Mouse (Mus musculus): ENCODE data around the gene Matn3.

Matn3 gene
- long read RNA-seq, experiment 1, result 0 reads
- long read RNA-seq, experiment 2, result 0 reads

DNA sequence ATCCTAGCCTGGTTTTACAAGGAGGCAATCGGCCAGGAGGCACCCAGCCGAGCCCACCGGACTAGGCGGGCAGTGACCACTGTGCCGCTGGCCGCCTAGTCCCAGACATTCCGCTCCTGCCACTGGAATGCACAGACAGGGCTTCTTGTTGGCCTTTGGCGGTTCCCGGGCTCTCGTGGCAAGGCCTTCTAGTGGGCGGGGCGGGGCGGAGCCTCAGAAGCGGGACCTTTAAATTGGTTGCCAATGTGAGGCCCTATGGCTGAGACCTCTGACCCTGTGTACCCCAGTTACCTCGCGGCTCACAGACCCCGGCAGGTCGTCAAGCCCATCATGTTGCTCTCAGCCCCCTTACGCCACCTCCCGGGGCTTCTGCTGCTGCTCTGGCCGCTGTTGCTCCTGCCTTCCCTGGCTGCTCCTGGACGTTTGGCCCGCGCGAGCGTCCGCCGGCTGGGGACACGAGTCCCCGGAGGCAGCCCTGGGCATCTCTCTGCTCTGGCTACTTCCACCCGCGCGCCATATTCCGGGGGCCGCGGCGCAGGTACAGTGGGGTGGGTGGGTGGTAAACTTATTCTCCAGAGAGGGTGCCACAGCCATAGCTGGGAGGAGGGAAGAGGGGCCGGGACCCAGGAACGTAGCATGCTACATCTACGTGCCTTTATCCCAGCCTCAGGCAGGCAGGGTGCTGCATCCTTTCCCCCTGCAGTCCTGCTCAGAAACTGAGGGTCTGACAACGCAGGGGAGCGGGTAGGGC, at the start of gene Matn3:
Gene Matn3 (plus strand): TSS at position 216 of the 751 bp plus-strand sequence.
- intact Hi-C loops (cut with DNase I), result loop anchor here (5.0 kb wide), 1 partner anchor 61 kb away; no protein-coding TSS in a partner anchor

DNA sequence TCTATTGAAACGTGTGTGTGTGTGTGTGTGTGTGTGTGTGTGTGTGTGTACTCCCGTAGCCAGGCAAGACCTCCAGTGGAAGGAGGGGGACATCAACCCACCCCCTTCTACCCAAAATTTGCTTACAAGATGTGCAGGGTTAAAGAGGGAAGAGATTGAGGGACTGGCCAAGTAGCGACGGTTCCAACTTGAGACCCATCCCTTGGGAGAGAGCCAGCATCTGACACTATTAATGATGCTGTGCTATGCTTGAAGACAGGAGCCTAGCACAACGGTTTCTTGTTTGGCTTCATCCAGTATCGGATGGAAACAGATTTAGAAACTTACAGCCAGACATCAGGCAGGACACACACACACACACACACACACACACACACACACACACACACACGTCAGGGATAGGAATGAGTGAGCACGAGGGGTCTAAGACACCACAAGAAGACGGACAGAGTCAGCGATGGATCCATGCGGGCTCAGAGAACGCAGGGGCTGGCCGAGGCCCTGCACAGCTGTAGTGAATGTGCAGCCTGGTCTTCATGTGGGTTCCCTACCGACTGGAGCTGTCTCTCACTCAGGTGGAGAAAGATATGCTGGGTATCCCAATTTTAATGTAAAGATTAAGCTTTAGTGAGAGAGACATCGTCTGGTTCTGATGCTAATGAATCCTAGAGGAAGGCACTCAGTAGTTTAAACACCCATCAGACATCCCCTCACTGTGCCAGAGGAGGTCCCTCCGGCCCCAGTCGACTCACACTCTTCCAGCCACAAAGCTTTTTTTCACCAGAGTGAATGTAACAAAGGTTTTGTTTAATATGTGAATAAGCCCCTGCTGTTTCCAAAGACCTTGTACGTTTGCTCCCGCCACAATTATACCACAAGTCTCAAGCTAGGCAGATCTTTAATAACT, 48.6 kb upstream of the Matn3 start:
- intact Hi-C loops (cut with DNase I), result no loop called here

DNA sequence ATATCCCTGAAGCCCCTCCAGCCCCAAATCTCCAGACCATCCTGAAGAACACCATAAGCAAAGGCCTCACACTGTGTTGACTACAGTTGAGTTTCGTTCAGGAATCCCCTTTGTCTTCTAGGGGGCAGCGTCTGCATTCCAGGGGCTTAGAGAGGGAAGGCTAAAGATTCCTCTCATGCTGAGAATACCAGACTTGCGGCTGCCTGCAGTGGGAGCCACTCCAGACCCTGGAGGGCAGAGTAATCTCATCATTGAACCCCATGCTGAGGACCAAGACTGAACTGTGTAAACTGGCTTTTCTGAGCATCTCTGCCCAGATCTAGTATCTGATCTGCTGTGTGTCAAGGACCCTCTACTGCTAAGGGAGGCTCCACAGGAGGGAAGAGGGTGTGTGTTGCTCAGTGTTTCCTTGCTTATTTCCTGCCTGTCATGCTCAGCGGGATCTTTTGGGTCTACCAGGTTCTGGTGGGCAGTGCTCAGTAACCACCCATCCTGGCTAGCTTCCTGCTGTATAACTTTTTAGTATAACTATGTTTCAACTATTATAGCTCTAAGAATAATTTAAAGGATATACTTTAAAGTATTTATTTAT, 47.5 kb upstream of the Matn3 start:
- intact Hi-C loops (cut with DNase I), result no loop called here

DNA sequence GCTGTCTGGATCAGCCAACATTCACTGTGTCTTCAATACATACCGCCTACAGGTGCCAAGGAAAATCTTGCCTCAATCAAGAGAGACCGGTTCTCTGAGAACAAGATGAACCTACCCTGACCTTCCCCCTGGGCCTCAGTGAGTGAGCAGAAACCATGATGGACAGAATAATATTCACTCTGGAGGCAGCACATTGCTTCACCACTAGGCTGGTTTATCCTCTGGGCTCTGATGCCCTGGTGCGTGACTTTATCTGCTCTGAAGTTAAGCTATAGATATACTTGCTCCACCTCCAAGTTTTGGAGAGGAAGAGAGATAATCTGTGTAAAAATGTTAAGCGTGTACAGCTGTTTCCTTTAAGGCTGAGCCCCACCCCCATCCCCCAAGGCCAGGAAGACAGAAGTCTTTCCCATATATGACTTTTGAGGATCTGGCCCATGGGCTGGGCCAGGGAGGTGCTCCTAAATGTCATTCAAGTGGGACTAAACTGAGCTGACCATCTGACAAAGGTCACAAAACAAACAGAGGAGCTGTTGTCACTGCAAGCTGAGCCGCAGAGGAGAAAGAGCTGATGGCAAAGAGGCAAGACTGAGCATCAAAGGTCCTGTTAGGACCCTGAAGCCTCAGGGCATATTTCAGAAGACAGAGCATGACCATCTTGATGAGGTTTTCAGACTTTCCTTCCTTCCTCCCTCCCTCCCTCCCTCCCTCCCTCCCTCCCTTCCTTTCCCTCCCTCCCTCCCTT, 46.6 kb upstream of the Matn3 start:
- intact Hi-C loops (cut with DNase I), result no loop called here

DNA sequence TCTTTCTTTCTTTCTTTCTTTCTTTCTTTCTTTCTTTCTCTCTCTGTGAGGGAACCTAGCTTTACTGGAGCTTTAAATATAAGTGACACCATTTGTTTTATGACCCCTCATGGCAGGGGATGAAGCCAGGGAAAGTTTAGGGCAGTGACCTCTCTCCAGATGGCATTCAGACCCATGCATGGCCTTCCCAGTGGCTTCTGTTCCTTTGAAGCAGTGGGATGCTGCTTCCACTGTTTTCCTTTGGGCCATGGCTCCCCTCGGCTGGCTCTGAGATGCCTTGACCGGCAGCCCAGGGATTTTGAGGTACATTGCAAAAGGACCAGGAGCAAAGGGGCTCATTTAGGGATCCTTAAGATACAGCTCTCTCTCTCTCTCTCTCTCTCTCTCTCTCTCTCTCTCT, 45.8 kb upstream of the Matn3 start:
- intact Hi-C loops (cut with DNase I), result no loop called here

DNA sequence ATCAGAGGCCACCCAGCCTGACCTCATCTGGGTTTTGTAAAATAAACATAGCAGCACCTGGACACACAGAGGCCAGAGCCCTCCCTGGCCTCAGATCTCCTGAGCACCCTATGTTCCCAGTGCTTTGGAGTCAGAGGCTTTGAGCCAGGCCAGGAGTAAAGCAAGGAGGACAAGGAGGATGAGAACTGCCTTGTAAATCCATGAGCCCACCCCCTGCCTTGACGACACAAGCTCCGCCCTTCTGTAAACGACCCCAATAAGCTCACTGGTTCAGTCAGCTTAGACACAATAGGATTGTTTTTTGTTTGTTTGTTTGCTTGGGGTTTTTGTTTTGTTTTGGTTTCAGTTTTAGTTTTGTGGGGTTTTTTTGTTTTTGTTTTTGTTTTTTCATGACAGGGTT, 45.2 kb upstream of the Matn3 start:
- intact Hi-C loops (cut with DNase I), result no loop called here

DNA sequence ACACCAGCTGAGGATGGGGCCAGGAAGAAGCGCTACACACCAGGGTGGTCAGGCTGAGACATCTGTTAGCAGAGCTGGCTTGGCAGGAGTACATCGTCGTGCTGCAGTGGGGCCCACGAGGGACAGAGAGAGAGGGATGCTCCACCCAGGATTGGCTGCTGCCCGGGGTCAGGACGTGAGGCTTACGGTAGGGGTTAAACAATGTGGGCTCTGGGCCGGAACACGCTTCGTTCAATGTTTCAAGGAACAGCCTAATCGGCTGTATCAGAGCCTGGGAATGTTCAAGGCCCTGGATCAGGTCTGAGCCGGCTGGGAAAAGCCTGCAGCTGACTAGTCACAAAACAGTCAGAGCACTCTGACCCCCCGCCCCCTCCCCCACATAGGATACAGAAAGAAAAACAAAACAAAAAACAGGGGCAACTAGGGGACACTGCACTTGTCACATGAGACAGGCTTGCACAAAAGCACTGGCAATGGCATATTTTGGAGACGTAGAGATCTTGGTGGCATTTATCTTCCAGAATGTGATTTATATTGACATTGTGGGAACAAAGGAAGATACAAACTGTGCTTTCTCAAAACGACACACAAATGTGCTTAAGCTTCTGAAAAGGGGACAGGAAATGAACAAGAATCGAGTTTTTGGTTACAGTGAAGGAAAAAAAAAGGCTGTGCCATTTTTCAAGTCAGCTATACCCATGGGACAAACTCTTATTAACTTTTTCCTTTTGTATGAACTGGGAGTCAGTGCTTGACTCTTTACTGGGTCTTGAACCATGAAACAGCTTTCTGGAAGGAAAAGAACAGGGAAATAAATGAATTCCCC, 34.7 kb upstream of the Matn3 start:
- intact Hi-C loops (cut with DNase I), result no loop called here

DNA sequence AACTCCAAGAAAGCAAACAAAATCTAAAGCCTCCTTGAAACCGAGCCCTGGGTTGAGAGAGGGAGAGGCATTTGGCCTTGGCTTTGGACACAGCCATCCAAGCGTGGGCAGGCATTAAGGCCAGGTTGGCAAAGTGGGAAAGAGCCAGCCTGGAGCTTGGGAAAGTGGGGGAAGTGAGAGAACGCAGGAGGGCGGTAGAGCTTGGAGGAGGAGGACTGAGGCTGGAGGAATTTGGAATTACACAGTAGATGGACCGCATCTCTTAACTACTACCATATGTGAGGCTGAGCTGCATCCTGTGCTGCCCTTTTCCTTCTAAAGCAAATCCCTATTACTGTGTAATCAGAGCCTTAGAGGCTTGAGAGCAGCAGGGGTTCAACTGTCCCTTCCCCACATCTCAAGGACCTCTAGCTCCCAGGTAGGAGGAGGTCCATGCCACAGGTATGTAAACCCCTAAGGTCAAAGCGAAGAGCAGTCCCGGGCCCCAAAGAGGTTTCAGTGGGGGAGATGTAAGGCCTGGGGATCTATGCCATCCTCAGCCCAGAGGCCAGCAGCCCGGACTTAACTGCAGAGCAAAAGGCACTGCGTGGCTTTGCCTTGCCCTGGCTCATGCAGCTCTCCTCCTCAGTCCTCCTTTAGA, 33.9 kb upstream of the Matn3 start:
- intact Hi-C loops (cut with DNase I), result no loop called here

DNA sequence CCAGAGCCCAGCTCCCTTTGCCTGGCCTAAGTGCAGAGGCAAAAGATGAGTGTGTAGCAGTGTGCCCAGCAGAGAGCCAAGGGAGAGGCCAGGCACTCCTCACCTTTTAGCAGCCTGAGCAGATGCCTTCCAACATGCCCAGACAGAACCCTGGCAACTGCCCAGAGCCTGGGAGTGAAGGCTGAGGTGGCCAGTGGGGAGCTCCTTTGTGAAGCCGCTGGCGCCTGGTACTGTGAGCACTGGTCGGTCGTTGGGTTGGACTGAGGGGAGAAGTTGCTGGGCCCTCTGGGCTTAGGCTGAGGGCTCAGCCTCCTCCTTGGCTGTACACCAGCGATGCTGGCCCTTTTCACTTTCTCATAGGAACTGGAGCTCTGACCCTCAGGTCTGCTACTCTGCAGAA, 31.4 kb upstream of the Matn3 start:
- intact Hi-C loops (cut with DNase I), result no loop called here

DNA sequence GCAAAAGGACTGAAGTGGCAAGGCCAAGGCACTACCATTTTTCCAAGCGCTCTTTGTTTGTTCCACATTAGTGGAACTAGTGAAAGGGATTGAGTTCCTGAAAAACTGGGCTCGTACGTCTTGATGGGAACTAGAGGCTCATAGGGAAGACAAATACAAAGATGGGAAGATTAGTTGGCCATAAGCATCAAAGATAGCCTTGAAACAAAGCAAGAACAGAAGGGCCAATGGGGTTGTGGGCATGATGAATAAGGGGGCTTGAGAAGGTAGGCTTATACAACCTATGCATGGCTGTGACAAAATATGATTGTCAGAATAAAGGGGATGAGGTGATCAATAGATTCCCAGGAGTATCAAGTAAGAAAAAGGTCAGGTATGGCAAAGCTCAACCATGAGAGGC, 28.5 kb upstream of the Matn3 start:
- intact Hi-C loops (cut with DNase I), result no loop called here

DNA sequence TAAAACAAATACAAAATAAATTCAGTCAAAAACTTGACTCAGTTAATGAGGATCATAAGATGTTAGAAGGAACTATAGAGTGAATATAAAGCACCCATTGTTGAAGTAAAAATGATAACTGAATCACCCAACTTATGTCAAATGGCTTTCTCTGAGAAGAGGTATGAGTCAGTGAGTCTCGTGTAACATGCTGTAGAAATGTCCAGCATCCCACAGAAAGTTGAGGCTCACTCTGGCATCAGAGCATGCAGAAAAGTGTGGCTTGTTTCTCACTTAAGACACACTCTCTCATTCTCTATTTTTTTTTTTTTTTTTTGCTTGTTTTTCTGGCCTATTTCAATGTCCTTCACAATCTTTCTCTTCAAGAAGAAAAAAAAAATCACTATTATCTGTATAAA, 26.7 kb upstream of the Matn3 start:
- intact Hi-C loops (cut with DNase I), result no loop called here

DNA sequence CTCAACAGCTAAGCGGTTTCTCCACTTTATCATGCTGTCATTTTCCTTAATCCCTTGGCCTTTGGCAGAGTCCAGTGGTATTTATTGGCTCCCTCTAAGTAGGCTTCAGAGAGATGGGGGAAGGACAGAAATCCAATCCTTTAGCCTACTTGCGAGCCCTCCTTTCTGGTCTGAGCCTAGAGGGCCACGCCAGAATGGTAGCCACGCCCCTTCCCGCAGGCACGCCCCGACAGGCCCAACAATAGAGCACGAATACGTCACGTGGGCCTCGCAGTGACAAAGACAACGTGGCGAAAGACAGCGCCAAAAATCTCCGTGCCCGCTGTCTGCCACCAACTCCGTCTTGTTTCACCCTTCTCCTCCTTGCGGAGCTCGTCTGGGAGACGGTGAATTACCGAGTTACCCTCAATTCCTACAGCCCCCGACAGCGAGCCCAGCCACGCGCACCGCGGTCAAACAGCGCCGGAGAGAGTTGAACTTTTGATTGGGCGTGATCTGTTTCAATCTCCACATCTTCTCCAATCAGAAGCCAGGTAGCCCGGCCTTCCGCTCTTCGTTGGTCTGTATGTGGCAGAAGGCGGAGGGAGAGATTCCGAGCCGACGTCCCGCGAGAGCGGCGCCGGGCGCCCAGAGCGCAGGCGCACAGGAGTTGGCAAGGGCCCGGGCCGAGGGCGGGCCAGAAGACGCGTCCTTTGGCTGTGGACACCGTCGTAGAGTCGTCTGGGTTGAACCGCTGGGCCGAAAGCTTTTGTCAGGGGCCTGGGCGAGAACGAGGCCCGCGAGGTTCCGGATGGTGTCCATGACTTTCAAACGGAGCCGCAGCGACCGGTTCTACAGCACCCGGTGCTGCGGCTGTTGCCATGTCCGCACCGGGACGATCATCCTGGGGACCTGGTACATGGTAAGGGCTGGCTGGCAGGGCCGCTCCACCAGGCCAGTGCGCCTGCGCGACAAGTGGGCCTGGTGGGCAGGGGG, 26.0 kb upstream of the Matn3 start, which contains the start of gene Laptm4a:
Gene Laptm4a (plus strand): TSS at position 271 of the 975 bp plus-strand sequence.
- intact Hi-C loops (cut with DNase I), result no loop called here

DNA sequence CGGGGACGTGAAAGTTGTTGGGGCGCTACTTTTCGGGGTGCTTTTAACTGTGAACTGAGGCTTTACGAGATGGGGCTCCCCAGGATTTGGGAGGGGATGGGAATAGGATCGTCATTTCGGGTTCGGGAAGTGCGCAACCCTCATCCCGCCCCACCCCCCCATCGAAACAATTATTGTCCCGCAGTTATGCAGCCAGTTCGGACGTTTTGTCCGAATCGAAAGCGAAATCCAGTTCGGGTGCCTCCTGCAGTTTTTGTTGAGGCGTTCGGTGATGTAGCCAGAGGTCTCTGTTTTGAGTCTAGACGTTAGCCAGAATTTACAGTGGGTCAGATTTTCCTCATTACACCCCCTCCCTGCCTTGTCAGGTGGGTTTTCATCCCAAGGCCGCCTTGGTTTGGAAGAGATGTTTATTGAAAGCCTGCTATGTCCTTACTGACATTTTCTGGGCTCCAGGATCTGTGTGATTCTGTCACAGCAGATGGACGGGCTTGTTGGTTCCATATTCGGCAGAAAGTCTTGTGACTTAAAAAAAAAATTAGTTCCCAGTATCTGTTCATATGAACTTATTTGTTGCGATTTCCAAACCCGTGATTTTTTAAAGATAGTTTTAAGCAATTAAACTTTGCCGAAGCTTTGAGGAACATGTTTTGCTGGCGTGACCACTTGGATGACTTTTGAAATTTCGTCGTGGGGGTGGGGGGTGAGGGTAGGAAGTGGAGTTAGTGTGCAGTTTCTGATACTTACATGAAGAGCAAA, 25.2 kb upstream of the Matn3 start:
- intact Hi-C loops (cut with DNase I), result no loop called here

DNA sequence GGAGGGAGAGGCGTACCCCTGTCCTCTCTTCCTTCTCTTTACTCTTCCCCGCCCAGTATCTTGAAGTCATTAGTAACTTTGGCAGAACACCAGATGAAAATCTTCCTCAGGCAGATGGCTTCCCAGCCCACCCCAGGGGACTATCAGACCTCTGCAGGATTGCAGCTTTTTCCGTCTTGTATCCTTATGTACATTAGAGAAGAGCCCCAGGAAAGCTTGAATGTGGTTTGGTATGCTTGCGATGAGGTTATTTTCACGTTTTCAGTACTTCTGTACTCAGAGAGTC, 24.7 kb upstream of the Matn3 start:
- intact Hi-C loops (cut with DNase I), result no loop called here

DNA sequence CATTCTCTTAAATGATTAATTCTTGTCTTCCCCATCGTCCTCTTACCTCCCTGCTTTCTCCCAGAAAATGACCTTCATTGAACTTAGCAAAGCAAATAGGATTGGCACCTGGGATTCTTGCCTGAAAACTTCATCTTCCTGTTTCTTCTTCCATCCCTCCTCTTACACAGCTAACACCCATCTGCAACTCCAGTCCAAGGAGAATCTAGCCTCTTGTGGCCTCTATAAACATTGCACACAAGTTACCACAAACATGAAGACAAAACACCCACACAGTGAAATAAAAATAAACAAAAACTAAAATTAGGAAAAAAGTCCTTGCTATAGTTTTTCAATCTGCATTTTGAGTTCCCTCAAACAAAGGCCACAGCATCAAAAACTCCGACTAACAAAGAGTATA, 24.1 kb upstream of the Matn3 start:
- intact Hi-C loops (cut with DNase I), result no loop called here

DNA sequence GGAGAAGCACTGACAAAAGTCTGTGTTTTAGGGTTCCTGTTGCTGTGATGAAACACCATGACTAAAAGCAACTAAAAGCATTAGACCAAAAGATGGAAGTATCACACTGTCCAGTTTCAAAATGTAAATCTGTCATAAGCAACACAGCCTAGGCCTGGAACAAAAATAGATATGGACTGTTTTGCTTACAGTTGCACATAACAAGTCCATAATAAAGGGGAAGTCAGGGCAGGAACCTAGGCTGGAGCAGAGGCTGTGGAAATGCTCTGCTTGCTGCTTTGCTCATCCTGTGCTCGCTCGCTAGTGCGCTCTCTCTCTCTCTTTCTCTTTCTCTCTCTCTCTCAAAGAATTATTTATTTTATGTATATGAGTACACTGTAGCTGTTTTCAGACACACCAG, 20.1 kb upstream of the Matn3 start:
- intact Hi-C loops (cut with DNase I), result no loop called here

DNA sequence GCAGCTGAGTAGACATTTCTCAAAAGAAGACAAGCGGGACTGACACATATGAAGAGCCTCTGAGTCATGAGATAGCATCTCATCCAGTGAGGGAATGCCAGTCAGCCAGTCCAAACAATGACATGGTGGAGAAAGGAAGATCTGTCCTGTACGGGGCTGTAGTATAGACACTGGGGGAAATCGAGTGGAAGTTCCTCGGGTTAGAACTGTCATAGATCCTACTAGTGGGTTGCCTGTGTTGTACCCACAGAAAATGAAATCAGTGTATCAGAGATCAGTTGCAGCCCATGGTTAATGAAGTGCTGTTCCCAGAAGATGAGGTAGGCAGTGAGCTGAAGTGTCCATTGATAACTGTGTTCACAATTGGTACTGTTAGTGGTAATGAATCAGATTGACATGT, 19.0 kb upstream of the Matn3 start:
- intact Hi-C loops (cut with DNase I), result no loop called here

DNA sequence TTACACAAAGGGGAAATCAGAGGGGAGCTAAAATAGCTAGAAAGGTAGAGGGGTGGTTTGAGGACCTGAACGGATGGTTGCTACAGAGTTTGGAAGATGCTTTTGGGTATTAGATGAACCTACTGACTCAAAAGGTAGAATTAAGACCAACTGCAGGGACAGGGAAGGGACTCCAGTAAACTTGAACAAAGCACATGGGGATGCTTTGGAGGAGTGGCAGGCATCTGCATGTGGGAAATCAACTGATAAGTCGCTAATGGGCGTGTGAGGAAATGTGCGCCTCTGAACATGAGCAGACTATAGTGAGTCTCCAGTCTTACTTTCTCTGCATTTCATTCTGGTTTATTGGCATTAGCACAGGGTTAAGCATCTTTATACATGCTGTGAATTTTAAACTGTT, 16.6 kb upstream of the Matn3 start:
- intact Hi-C loops (cut with DNase I), result no loop called here

All from adrenal gland (tissue).